Mouse (Mus musculus) heart, adult 18-20 months (tissue): ENCODE measurements around the gene Nt5m. TPM values are rescaled to one million over a fixed set of nuclear protein-coding genes. Genes with fewer than 3 reads are reported as not detected.

Experiments used
- DNase-seq, 2 experiments: peaks; one replicate each; pipeline ENCODE4 v3.0.0; 2021 to 2022; ENCODE audit warnings: mixed read lengths in 1 of 2
- total RNA-seq, 2 experiments: library from RNA; stranded (reverse); gene quantifications; 2 replicates each; pipeline ENCODE4 v1.2.3; 2021

Nt5m gene
- total RNA-seq, 2 experiments from 2014 or later = 26.1 to 31.6 TPM

DNA sequence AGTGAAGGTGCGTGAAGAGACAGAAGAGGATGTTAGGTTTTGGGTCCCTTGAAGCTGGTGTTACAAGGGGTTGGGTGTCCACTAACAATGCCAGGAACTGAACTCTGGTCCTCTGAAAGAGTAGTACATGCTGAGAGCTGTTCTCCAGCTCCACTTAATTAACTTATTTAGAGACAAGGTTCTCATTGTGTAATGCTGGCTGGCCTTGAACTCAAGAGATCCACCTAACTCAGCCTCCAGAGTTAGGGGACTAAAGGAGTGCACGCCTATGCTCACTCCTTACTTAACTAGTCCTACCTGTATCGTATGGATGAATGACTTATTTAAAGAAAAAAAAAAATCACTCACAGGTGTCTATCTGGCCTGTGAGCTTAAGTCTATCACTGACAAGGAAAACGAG is 821 bp upstream of the Nt5m start:
- DNase-seq = no peak

DNA sequence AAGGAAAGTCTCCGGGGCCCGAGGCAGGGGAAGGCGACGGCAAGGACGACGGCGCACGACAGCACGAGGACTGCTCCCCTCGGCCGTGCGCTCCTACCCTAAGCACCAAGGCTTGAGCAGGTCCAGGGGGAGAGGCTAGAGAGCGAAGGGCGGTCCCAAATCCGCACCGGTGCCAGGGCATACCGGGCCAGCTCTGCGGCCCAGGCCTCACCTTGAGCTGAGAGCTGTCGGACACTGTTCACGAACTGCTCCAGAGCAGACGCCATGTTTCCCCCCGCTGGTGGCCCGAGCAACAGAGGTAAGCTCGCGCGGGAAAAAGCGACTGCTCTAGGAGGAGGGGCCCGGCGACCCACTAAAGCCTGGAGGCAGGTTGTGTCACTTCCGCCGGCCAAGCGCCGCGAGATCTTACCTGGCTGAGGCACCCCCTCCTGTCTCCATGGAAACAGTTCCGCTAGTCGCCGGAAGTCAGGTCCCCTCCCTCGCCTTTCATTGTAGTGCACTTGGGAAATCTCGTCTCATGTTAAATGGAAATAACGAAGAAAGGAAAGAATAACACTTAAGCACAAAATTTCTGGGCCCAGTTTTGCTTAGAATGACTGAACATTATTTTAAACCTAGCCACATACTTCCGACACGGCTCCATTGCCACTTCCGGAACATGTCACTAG is 346 bp downstream of the Nt5m start, which contains the start of gene Cops3:
TSS of gene Cops3 (minus strand) at position 380 of the 668 bp plus-strand sequence.
- DNase-seq = peak; percentile 95 to 98

DNA sequence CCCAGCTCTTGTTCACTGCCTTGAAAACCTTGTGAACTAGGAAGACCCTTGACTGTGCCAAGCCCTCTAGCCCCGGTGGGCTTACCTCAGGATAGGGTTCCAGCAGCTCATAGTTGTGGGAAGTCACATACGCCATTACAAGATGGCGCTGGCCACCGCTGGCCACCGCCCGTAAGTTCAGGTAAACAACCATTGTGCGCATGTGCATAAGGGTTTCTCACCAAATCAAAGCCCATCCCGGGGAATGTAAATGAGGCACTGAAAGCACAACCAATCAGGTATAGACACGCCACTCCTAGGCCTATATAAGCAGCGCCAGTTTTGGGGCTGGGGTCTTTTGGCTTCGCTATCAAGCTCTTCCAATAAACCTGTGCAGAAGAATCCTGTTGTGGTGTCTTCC is 7.1 kb downstream of the Nt5m start:
- no peak for DNase-seq

DNA sequence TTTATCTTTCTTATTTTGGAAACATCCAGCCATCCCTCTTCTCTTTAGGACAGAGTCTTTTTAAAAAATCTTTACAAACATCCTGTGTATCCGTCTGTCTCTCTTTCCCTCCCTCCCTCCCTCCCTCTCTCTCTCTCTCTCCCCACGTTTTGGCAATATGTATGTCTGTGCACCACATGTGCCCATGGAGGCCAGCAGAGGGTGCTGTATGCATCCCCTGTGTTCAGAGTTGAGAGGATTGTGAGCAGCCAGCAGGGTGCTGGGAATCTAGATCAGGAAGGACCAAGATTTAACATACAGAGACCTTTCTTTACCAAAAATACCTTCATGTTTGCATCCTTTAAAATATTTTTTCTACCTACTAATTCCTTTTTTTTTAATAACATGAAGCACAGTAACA is 7.9 kb downstream of the Nt5m start:
- DNase-seq = peak; percentile 49 to 57

DNA sequence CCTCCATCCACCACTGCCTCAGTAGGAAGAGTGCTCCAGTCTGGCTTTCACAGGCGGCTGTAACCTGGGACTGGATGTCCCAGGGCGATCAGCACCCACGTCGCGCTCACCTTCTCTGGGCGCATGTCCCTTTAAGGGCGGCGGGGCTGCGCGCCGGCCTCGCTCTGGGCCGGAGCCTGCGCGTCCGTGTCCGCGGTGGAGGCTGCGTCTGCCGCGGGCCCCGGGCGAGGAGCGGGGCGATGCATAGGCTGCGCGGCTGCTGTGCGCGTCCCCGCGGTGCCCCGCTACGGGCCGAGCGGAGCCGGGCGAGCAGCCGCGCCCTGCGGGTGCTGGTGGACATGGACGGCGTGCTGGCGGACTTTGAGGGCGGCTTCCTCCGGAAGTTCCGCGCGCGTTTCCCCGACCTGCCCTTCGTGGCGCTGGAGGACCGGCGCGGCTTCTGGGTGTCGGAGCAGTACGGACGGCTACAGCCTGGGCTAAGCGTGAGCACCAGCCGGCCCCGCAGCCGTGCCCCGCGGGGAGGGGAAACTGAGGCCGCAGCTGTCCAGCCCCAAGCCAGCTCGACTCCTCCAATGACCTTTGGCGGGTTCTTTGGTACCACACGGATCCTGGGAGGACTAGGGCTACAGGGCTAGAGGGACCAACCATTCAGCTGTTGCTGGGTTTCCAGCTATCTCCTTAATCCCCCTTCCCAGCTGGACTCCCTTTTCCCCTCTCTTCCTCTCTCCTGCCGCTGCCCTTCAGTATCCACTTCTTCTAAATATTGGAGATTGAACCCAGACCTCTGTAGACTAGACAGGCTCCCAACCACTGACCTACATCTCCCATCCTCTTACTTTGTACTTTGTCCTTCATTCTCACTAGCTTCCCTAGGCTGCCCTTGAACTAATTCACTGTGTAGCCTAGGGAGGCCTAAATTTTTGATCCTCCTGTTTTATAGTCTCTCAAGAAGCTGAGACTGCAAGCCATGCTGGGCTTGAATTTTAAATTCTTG is 8.9 kb downstream of the Nt5m start:
- DNase-seq = peak; percentile 87 to 90

DNA sequence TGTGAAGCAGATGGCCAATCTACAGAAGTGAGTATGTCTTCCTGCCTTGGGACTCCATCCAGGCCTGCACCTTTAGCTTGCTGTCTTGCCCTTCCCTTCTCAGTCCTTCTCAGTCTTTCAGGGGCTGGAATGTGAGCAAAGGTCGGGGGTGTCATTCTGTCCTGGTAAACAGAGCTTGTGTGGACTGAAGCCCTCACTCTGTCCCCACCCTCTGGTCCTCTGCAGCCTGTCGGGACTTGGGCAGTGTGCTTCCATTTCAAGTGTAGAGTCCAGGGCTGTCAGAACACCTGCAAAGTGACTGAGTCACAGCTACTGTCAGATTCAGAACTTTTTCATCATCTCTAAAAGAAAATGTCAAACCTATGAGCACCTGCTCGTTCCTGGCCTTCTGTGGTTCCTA is 13.6 kb downstream of the Nt5m start:
- DNase-seq = no peak

DNA sequence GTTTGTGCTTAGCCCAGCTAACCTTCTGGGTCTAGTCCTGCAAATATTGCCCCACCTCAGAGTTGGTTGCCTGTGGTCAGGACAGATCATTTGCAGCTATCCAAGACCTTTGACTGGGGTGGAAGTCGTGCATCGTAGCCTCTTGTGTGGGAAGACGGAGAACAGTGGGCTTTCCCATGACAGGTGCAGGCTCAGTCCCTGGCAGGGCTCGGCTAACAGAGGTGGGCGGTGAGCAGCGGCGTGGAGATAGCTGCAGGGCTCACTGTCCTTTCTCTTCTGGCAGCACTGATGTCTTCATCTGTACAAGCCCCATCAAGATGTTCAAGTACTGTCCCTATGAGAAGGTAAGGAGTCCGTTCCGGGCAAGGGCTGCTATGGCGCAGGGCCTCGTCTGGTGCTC is 21.2 kb downstream of the Nt5m start:
- no peak for DNase-seq

DNA sequence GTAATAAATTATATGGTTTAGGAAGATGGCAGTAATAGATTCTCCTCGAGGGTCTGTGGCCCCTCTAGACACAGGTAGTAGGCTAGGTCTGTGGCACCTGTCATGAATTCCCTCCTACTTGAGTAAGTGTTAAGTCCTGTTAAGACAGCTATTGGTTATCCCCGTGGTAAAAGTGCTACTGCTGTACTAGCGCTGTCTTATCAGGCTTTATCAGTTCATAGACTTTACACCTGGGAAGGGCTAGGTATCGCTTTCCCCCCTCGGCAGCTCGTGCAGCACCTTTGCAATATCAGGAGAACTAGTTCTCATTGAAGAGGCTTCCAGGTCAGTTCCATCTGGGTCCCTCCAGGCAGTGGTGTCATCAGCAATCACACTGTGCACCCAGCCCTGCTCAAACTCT is 25.1 kb downstream of the Nt5m start:
- DNase-seq = no peak

DNA sequence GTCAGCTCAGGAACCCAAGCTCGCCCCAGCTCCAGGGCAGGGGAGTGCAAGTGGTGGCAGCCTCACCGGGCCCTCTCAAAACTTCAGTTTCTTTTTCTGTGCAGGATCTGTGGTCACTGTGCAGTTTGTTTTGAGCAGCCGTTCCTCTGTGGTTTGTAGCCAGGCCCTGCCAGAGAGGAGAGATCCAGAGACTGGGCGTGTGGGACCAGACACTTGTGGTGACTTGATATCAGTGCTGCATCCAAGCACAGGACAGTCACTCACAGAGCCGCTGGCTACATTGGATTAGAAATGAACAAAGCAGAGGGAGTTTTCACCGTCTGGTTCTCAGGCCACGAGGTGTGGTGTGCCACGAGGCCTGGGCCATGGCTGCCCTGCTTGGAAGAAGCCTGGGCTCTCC is 32.9 kb downstream of the Nt5m start:
- DNase-seq = no peak

DNA sequence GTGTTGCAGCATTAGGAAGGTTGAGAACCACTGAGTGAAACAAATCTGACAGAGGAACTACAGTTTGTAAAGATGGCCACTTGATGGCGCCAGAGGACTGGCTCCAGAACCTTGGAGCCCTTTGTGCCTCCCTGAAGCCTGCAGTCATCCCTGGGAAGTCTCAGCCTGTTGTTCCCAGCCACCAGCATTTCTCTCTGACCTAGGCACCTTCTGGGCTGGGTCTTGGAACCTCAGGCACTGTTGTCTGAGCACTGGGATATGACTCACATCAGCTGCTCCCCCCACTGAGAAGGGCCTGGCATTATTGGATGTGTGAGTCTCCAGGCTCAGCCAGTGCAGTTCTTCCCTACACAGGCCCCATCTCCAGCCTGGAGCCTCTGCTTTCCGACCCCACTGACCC is 40.8 kb downstream of the Nt5m start:
- peak; percentile 69 to 87 for DNase-seq

DNA sequence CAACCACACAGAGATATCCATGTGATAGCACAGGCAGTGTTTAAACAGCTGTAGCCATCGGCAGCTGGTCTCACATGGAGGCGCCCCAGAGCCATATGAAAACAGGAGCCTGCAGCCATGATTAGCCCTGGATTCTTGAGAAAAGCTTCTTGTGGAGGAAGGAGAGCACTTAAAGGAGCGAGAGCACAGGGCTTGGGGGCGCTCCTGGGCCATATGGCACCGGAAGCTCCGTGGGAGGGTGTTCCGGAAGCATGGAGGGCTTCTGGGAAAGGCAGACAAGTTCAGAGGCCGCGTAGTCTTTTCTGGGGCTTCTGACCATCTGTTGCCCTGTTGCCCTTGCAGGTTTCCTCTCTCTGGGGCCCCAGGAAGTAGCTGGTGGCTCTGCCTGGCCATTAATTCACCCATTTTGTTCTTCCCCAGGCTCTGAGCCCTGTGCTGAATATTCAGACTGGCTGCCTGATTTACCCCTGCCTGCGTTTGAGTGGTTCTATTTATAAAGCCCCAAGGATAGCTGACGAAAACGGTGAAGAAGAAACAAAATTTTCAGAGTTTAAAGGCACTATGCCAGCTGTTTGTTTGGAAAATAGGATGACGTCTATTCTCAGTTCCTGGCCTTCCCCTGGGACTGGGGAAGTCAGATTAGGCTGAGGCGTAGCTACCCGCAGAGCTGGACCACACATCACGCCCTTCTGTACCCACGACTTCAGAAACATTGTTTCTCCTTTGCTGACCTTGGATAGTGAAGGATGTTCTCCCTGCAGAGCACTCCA is 46.2 kb downstream of the Nt5m start:
- DNase-seq = peak; percentile 48 to 51

DNA sequence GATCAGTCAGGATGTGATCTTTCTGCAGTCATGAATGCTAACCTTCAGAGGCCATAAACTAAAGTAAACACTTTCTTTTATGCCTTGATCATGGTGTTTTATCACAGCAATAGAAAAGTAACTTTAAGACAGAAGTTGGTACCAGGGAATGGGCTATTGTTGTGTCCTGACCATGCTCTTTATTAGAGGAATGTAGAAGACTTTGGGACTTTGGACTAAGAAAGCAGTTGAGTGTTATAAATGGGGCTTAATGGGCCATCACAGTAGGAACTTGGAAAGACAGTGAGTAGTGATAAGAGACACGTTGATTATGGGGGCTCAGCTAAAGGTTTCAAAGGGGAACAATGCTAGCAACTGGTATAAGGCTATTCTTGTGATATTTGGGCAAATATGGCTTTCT is 47.7 kb downstream of the Nt5m start:
- no peak for DNase-seq

DNA sequence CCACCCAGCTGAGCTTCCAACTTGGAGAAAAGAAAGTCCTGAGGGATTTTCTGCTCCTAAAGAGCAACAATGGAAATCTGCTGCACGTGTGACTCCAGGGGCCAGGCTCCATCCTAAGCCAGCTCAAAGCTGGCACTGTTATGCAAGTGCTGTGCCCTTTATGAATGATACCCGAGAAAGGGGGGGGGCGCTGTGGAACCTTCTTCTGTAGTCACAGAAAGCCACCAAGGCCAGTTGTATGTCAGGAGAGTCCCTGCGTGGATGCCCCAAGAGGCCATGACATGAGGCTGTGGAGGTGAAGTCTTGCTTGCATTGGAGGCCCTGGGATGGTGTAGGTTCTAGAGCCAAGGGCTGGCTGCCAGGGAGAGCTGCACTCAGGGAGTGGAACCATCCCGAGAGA is 48.9 kb downstream of the Nt5m start:
- no peak for DNase-seq

DNA sequence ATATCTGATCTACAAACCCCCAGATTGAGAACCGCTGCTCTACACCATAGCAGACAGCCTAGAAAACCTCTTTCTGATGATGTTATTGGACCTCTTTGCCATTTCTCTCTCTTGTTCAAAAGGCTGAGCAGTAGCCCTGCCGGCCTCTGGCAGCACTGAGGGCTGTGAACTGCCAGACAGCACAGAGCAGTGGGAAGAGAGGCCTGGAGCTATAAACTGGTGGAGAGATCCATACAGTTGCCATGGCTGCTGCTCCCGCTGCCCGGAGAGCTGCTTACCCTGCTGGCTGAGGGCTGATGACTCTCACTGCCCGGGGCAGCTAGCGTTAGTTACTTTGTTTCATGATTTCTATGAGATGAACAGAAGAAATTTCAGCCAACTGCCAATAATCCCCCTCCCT is 52.6 kb downstream of the Nt5m start:
- DNase-seq = no peak

DNA sequence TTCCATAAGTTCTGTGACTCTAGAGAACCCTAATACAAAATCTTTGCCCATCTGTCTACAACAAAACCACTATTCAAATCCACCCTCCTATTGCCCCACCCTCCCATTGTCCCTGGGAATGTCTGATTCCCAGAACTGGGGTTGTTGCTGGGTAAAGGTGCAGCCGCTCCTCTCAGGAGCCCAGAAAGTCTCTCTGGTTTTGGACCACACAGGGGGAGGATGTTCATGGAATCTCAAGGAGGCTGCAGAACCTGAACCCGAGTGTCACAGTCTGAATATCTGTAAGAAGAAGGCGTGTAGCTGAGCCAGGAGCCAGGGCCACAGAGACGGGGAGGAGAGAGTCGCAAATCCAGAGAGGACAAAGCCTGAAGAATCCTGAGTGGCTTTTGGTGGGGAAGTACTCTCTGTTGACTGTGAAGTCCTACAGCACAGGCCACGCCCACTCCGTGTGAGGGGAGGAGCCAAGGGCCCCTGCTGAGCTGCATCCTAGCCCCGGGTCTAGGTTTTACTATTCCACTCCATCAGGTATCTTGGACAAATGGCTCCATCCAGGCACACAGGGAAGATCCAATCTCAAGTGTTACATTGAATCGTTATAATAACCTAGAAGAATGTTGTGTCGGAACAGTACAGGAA is 54.0 kb downstream of the Nt5m start:
- no peak for DNase-seq

DNA sequence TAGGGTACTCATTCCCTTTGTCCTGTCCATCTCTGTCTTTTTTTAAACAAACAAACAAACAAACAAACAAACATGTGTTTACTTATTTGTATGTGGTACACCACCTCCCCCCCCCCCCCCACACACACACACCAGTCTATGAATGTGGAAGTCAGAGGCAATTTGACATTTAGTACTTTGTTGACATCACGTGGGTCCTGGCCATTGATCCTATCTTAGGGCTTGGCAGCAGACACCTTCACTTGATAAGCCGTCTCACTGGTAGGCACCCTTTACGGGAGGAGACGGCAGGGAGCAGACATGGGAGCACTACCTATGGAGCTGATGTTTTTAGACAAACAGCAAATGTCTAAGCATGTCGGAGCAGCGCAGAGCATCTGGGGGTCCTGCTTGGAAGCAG is 55.7 kb downstream of the Nt5m start:
- DNase-seq = no peak

DNA sequence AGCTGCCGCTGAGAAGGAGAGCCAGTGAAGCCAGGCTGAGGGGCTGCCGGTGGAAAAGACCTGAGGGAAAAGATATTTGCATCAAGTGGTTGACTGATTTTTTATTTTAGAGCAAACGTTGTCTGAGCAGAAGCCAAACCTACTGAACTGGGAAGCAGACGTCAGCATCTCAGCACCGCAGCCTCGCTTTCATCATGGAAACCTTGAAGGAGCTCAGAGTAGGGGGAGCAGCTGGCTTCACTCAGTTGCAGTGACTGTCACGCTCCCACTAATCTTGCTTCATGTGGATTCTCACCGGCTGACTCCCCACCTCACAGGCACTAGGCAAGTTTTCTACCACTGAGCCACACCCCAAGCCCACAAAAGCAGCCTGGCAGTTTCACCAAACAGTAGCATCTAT is 56.1 kb downstream of the Nt5m start:
- DNase-seq = no peak

DNA sequence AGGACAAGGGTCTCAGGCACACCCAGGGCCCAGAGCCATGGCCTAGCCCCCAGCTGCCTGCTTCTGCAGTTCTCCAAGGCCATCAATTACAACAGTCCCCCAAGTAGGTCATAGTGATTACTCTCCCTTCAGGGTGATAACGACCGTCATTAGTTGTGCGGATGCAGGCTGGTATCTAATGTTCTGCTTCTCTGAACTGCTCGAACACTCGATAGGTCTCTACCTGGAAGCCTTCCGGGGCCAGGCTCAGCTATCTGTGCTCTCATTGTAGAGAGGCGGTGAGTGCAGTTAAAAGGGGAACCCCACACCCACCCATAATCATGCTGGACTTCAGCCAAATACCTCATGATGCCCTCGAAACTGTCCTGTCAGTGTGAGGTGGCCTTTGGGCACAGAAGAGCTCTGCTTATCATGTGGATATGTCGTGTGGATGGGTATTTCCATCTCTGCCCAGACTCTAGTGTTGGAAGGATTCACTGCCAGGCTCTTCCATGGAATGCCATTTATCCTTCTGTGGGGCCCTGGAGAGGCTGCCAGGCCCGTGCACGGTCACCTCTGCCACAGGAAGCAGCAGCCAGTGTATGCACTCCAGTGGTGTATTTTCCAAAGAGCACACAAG is 58.8 kb downstream of the Nt5m start:
- peak; percentile 28 to 44 for DNase-seq

DNA sequence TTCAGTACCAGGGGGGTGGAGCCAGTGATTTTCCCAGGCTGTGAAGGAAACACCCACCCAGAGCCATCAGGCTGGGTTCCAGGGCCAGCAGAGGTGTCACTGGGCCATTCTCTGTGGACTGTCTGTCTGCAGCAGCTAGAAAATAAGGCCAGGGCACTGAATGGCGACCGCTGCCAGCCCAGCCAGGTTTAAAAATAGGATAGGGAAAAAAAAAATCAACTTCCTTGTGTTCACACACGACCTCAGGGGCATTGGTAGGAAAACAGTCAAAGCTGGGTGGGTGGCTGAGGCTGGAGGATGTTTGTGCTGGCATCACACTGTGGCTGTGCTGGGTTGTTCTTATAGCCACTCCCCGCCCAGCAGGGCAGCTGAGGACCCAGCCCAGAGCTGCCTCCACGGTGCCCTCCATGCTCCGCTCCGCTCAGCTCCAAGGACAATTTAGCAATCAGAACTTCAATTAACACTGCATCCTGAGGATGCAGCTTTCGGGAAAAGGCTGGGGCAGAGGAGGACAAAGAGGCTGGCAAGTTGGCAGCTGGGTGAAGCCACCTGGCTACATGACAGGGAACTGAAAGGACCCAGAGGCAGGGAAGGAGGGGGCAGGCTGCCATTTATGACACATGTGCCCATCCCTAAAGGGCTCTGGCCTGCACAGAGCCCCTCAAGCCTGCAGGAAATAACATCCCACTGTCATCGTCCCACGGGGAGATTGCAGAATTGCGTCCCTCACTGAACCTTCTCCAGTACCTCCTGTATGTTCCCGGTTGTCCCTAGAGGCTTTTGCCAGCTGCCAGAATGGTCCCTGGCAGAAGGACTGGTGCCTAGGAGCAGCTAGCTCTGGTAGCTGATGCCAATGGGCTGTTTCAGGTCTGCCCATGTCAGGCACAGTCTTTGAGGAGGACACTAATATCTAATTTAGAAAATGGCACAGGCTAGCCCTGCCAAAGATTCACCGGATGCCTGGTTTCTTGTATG is 60.8 kb downstream of the Nt5m start:
- DNase-seq = peak; percentile 69 to 83

DNA sequence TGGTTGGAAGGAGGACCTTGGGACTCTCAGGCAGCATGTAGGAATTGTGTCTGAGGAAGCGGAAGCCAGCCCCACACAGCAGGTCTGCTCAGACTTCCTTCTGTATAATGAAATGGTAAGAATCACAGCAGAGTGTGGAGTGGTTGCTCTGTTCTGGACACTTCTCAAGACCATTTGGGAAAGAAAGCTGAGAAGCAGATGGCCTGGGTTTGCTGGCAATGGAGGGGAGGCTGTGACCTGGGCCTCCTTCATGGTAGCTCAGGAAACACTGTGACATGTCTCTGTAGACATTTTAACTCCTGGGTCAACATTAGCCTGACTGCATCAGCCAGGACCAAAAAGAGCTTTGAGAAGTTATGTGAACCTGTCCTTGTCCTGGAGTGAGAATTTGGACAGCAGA is 61.7 kb downstream of the Nt5m start:
- peak in 1 of 2 experiments; percentile 21 for DNase-seq
